Mouse (Mus musculus) CH12.LX (cell line): Measurements from ENCODE around the gene Zfyve28. TPM values are rescaled to one million over a fixed set of nuclear protein-coding genes. Genes with fewer than 3 reads are reported as not detected.
A peak's percentile ranks its signal among the peaks of the same experiment; 100 is the strongest.

Source experiments
- DNase-seq: peaks from one replicate; pipeline ENCODE4 v3.0.0-alpha.2; 2013; ENCODE audit errors: extremely low read depth
- H3K27ac ChIP-seq: 2 replicates; pipeline ENCODE4 v1.5.1; 2012; ENCODE audit warnings: low read depth, mild to moderate bottlenecking, control low read depth, moderate library complexity; ENCODE audit not compliant: insufficient read depth
- H3K27me3 ChIP-seq: replicated peaks from 2 replicates; pipeline ENCODE3; 2012; ENCODE audit warnings: inconsistent platforms
- H3K36me3 ChIP-seq, 2 experiments: replicated peaks in 1 of 2; 2 replicates each; pipeline versions ENCODE3 to v1.6.1; 2012; ENCODE audit warnings: inconsistent platforms in 1 of 2, low read length in 1 of 2, mild to moderate bottlenecking in 1 of 2, mixed read lengths in 1 of 2, moderate library complexity in 1 of 2; ENCODE audit not compliant: control insufficient read depth in 1 of 2, insufficient read depth in 1 of 2
- H3K4me1 ChIP-seq, 2 experiments: 2 replicates each; pipeline ENCODE4 v1.6.1; 2012; ENCODE audit warnings: inconsistent platforms in 1 of 2, moderate library complexity in 1 of 2; ENCODE audit not compliant: insufficient read depth in 2 of 2, control insufficient read depth in 1 of 2
- H3K4me2 ChIP-seq: 2 replicates; pipeline ENCODE4 v1.6.1; 2012; ENCODE audit warnings: low read depth, mild to moderate bottlenecking, control low read depth; ENCODE audit not compliant: poor library complexity, insufficient read depth, severe bottlenecking
- H3K4me3 ChIP-seq, 3 experiments: fragments of 150-350 bp in 1 of 3; sonication (generic) in 1 of 3; replicated peaks in 1 of 3; 2 replicates each; pipeline versions ENCODE3 to v1.5.1; 2011 to 2012; ENCODE audit warnings: low read depth in 2 of 3, low read length in 2 of 3, mild to moderate bottlenecking in 2 of 3, moderate library complexity in 2 of 3, control low read depth in 1 of 3, improper control_type of control experiment in 1 of 3, inconsistent platforms in 1 of 3, mixed read lengths in 1 of 3; ENCODE audit not compliant: poor library complexity in 1 of 3
- H3K79me2 ChIP-seq: replicated peaks from 2 replicates; pipeline ENCODE4 v1.6.1; 2012; ENCODE audit warnings: mild to moderate bottlenecking, moderate library complexity; ENCODE audit not compliant: control insufficient read depth, poor library complexity, insufficient read depth, severe bottlenecking; ENCODE audit errors: extremely low read depth
- H3K9ac ChIP-seq: 2 replicates; pipeline ENCODE4 v1.6.1; 2012; ENCODE audit warnings: low read depth, mild to moderate bottlenecking, control low read depth, moderate library complexity; ENCODE audit not compliant: insufficient read depth
- H3K9me3 ChIP-seq: replicated peaks from 2 replicates; pipeline ENCODE3; 2012; ENCODE audit warnings: low read length, inconsistent platforms, mixed read lengths
- CHD1 ChIP-seq: IDR thresholded peaks from 2 replicates; pipeline ENCODE4 v1.6.1; 2012; ENCODE audit warnings: low read depth, low read length, improper control_type of control experiment, inconsistent platforms
- CHD2 ChIP-seq: IDR thresholded peaks from 2 replicates; pipeline ENCODE4 v1.6.1; 2011; ENCODE audit warnings: low read length, improper control_type of control experiment
- CTCF ChIP-seq, 2 experiments: IDR thresholded peaks in 1 of 2; conservative IDR thresholded peaks in 1 of 2; 2 replicates each; pipeline ENCODE4 v1.5.1; 2011 to 2012; ENCODE audit warnings: low read depth in 2 of 2, low read length in 2 of 2, improper control_type of control experiment in 1 of 2, inconsistent platforms in 1 of 2, mild to moderate bottlenecking in 1 of 2, moderate library complexity in 1 of 2
- E2F4 ChIP-seq: IDR thresholded peaks from 2 replicates; pipeline ENCODE4 v1.6.1; 2011; ENCODE audit warnings: low read depth, low read length, improper control_type of control experiment; ENCODE audit not compliant: insufficient replicate concordance
- GABPA ChIP-seq: IDR thresholded peaks from 2 replicates; pipeline ENCODE4 v1.6.1; 2012; ENCODE audit warnings: low read depth, low read length, improper control_type of control experiment, inconsistent platforms; ENCODE audit not compliant: insufficient replicate concordance
- IRF4 ChIP-seq: IDR thresholded peaks from 2 replicates; pipeline ENCODE4 v1.6.1; 2014; ENCODE audit warnings: low read depth, mild to moderate bottlenecking, inconsistent platforms, low read length, improper control_type of control experiment
- JUN ChIP-seq: IDR thresholded peaks from 2 replicates; pipeline ENCODE4 v1.6.1; 2011; ENCODE audit warnings: low read depth, mild to moderate bottlenecking, low read length, improper control_type of control experiment, moderate library complexity; ENCODE audit not compliant: insufficient read depth
- KAT2A ChIP-seq: IDR thresholded peaks from 2 replicates; pipeline ENCODE4 v1.6.1; 2012; ENCODE audit warnings: low read length, improper control_type of control experiment, inconsistent platforms; ENCODE audit not compliant: insufficient replicate concordance
- MAX ChIP-seq: IDR thresholded peaks from 2 replicates; pipeline ENCODE4 v1.6.1; 2011; ENCODE audit warnings: low read length, improper control_type of control experiment
- MEF2A ChIP-seq: IDR thresholded peaks from 2 replicates; pipeline ENCODE4 v1.6.1; 2014; ENCODE audit warnings: low read depth, mild to moderate bottlenecking, inconsistent platforms, low read length, improper control_type of control experiment, borderline replicate concordance
- MXI1 ChIP-seq: IDR thresholded peaks from 2 replicates; pipeline ENCODE4 v1.6.1; 2011; ENCODE audit warnings: mild to moderate bottlenecking, low read depth, low read length, improper control_type of control experiment
- NELFE ChIP-seq: IDR thresholded peaks from 2 replicates; pipeline ENCODE4 v1.6.1; 2011; ENCODE audit warnings: low read depth, low read length, improper control_type of control experiment
- PAX5 ChIP-seq: IDR thresholded peaks from 2 replicates; pipeline ENCODE4 v1.6.1; 2012; ENCODE audit warnings: low read length, inconsistent platforms, mixed read lengths
- POLR2A ChIP-seq: IDR thresholded peaks from 2 replicates; pipeline ENCODE4 v1.6.1; 2011; ENCODE audit warnings: low read depth, mild to moderate bottlenecking, improper control_type of control experiment, low read length
- POLR2AphosphoS2 ChIP-seq: IDR thresholded peaks from 2 replicates; pipeline ENCODE4 v1.6.1; 2011; ENCODE audit warnings: low read depth, low read length, improper control_type of control experiment
- RAD21 ChIP-seq: IDR thresholded peaks from 2 replicates; pipeline ENCODE4 v1.6.1; 2011; ENCODE audit warnings: low read depth, mild to moderate bottlenecking, low read length, improper control_type of control experiment, moderate library complexity
- RCOR1 ChIP-seq: conservative IDR thresholded peaks from 2 replicates; pipeline ENCODE4 v1.6.1; 2012; ENCODE audit warnings: low read depth, mild to moderate bottlenecking, inconsistent platforms, low read length, improper control_type of control experiment
- SIN3A ChIP-seq: IDR thresholded peaks from 2 replicates; pipeline ENCODE4 v1.6.1; 2012; ENCODE audit warnings: low read length, improper control_type of control experiment, inconsistent platforms
- SMC3 ChIP-seq: IDR thresholded peaks from 2 replicates; pipeline ENCODE4 v1.6.1; 2011; ENCODE audit warnings: low read depth, low read length, improper control_type of control experiment
- UBTF ChIP-seq: IDR thresholded peaks from 2 replicates; pipeline ENCODE4 v1.6.1; 2012; ENCODE audit warnings: low read depth, mild to moderate bottlenecking, inconsistent platforms, low read length, improper control_type of control experiment, moderate library complexity
- USF2 ChIP-seq: conservative IDR thresholded peaks from 2 replicates; pipeline ENCODE4 v1.6.1; 2011; ENCODE audit warnings: low read depth, low read length, improper control_type of control experiment
- dilution Hi-C: fragments of 300-500 bp; cut with MboI; formaldehyde crosslinking; loops from 2 replicates; pipeline ENCODE4 v1.14.3; 2020; ENCODE audit warnings: low sequenced_read_pairs; ENCODE audit not compliant: extremely low pct_unique_long_range_greater_than_20kb, extremely low pct_ligation_motif_present
- in situ Hi-C: fragments of 300-500 bp; cut with MboI; formaldehyde crosslinking; loops from 3 replicates; pipeline ENCODE4 v1.14.3; 2019; ENCODE audit warnings: low sequenced_read_pairs, low pct_ligation_motif_present, low pct_unique_long_range_greater_than_20kb, mixed read lengths
- polyA plus RNA-seq: library from polyadenylated mRNA; unstranded; fragments of >175 nt; gene quantifications from 2 replicates; pipeline ENCODE4 v1.2.1, GENCODE M21; 2012; ENCODE audit warnings: low read depth; ENCODE audit not compliant: insufficient read length
- total RNA-seq, 2 experiments: library from RNA; depleted of rRNA; stranded (reverse); fragments of 300-350 nt in 1 of 2; fragments of >200 nt in 1 of 2; gene quantifications; 2 replicates each; pipeline ENCODE4 v1.2.3; 2012 to 2014

Gene Zfyve28
- total and polyA plus RNA-seq, 3 experiments: 1.7 to 2.8 (median 2.0) TPM

GRCm38 (mm10) chr5:34191843-34192242 lies 96.4 kb downstream of the Zfyve28 start:
- peaks cover 35 to 52% of the 10 kb centered on the region in 2 experiments for H3K4me1 ChIP-seq
- dilution Hi-C loops: no loop called here
- H3K79me2 ChIP-seq: no peaks in the 10 kb centered on the region
- H3K36me3 ChIP-seq: no peaks in the 10 kb centered on the region
- no peaks in the 10 kb centered on the region for H3K9me3 ChIP-seq
- no peak overlapping the region for H3K4me3 ChIP-seq
- TF ChIP-seq NELFE (no peak), SMC3 (peak; percentile 68), USF2 (no peak), CTCF (conservative IDR thresholded peaks at IDR 0.05 in 1 of 2, IDR thresholded peaks at IDR 0.05 in 1 of 2; ENCODE audit: low read depth in 2 of 2, low read length in 2 of 2) (peak in 1 of 2 experiments; percentile 70; a peak in 2 of 4 replicates), MEF2A (no peak), RCOR1 (no peak), RAD21 (peak; percentile 38)
- H3K4me2 ChIP-seq: no peak overlapping the region
- no peak overlapping the region for H3K27ac ChIP-seq
- H3K9ac ChIP-seq: no peak overlapping the region
- in situ Hi-C loops: no loop called here
- H3K27me3 ChIP-seq: peaks cover under 1% of the 10 kb centered on the region
- no peak for DNase-seq

GRCm38 (mm10) chr5:34191021-34191420 lies 97.2 kb downstream of the Zfyve28 start:
- no peak for DNase-seq
- TF ChIP-seq E2F4 (no peak), JUN (no peak), MAX (no peak), USF2 (no peak), GABPA (no peak), PAX5 (no peak), SIN3A (no peak), POLR2A (no peak), KAT2A (no peak), RAD21 (no peak), UBTF (no peak), NELFE (no peak), RCOR1 (no peak), IRF4 (no peak), MXI1 (no peak), CHD2 (no peak), POLR2AphosphoS2 (no peak), CHD1 (no peak)
- no peak overlapping the region for H3K4me2 ChIP-seq
- H3K27ac ChIP-seq: no peak overlapping the region
- peaks cover 31 to 50% of the 10 kb centered on the region in 2 experiments for H3K4me1 ChIP-seq
- in situ Hi-C loops (no loop called here), dilution Hi-C loops (no loop called here)
- no peaks in the 10 kb centered on the region for H3K36me3 ChIP-seq
- H3K9me3 ChIP-seq: no peaks in the 10 kb centered on the region
- no peak overlapping the region for H3K4me3 ChIP-seq
- H3K79me2 ChIP-seq: no peaks in the 10 kb centered on the region
- H3K9ac ChIP-seq: no peak overlapping the region
- H3K27me3 ChIP-seq: peaks cover 9% of the 10 kb centered on the region
